Mouse (Mus musculus) forebrain, embryonic 12.5 days (tissue): ENCODE data around the gene Timm10b. TPM values are rescaled to one million over a fixed set of nuclear protein-coding genes. Genes with fewer than 3 reads are reported as not detected.

Experiments used
- ATAC-seq: fragments of 200-750 bp; cut with Nextera tagmentation; 2 replicates; pipeline ENCODE4 v1.8.0; 2017; ENCODE audit warnings: moderate TSS enrichment; ENCODE audit not compliant: low FRiP score
- H3K27ac ChIP-seq: fragments of 300-500 bp; sonication (generic); 2 replicates; pipeline ENCODE4 v1.5.1; 2016; ENCODE audit warnings: mild to moderate bottlenecking
- H3K27me3 ChIP-seq: fragments of 300-500 bp; sonication (generic); 2 replicates; pipeline ENCODE4 v1.6.1; 2016; ENCODE audit warnings: mild to moderate bottlenecking
- H3K36me3 ChIP-seq: fragments of 300-500 bp; sonication (generic); replicated peaks from 2 replicates; pipeline ENCODE4 v1.6.1; 2016; ENCODE audit warnings: mild to moderate bottlenecking
- H3K4me1 ChIP-seq: fragments of 300-500 bp; sonication (generic); 2 replicates; pipeline ENCODE4 v1.6.1; 2016
- H3K4me2 ChIP-seq: fragments of 300-500 bp; sonication (generic); 2 replicates; pipeline ENCODE4 v1.6.1; 2016; ENCODE audit warnings: mild to moderate bottlenecking, moderate library complexity
- H3K4me3 ChIP-seq: fragments of 300-500 bp; sonication (generic); replicated peaks from 2 replicates; pipeline ENCODE4 v1.5.1; 2016; ENCODE audit warnings: mild to moderate bottlenecking
- H3K9ac ChIP-seq: fragments of 300-500 bp; sonication (generic); 2 replicates; pipeline ENCODE4 v1.6.1; 2016; ENCODE audit warnings: mild to moderate bottlenecking
- H3K9me3 ChIP-seq: fragments of 300-500 bp; sonication (generic); 2 replicates; pipeline ENCODE4 v1.6.1; 2016
- WGBS: fragments of 180-500 bp; shearing (Covaris S2); methylation state at CpG from one replicate; pipeline ENCODE4 v1.1.7; 2016; 5-methylcytosine and 5-hydroxymethylcytosine counted together
- polyA plus RNA-seq: library from polyadenylated mRNA; unstranded; fragments of >200 nt; fragmentation: Nextera tagmentation; extraction: Ambion mirVana; gene quantifications from 2 replicates; pipeline ENCODE4 v1.2.1, GENCODE M21; 2016

Timm10b gene
- polyA plus RNA-seq, 1 experiment from 2014 or later = 142 TPM

- WGBS = 3% methylated on average over 17 of the region's 17 CpGs
These were observed 11.0 kb downstream of the Timm10b start, which contains the start of gene Dnhd1 for GRCm38 (mm10) chr7:105650639-105651435. Gene Dnhd1, plus strand, starts transcription at chr7:105650827.

DNA sequence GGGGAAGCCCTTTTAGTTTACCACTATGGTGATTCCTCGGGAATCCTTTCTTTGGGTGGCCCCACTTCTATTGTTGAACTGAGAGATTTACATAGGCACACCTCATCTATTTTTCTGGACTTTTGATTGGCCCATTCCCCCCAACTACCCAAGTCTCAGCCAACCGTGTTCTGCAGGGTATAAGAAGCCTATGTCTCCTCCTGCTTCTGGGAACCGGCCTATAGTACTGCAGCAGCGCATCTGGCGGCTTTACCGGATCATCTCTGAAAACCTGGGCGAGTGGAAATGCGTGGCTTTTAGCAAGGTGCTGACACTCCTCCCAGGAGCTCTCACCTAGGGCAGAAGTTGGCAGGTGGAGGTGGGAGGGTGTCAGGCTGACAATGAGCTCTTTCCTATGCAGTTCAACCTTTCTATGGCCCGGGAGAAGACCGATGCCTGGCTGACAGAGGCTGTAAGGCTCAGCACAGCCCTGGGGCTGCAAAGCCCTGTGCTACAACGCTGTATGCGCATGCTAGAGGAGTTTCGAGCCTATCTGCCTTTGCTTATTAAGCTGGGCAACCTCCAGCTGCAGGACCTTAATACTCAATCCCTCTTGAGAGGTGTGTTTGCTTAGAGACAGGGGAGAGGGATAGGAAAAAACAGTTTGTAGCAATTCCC is 45.8 kb downstream of the Timm10b start:
- H3K4me3 ChIP-seq = no peak overlapping the region
- ATAC-seq = no peak
- WGBS = 11% methylated on average over 13 of the region's 13 CpGs

More at GRCm38 (mm10) chr7:105650639-105651435, 11.0 kb downstream of the Timm10b start, which contains the start of gene Dnhd1:
- H3K4me2 ChIP-seq = peak within 1 kb of the TSS; percentile 62
- H3K4me1 ChIP-seq = peaks cover 11% of the 10 kb centered on the region
- H3K36me3 ChIP-seq = no peaks in the 10 kb centered on the region
- ATAC-seq = peak; percentile 91
- H3K27ac ChIP-seq = 0 out of 2 replicates have a peak within 1 kb of the TSS, but pooled peaks have one; percentile 50
- no peaks in the 10 kb centered on the region for H3K27me3 ChIP-seq
- H3K9ac ChIP-seq = peak within 1 kb of the TSS; percentile 48
- H3K9me3 ChIP-seq = no peaks in the 10 kb centered on the region
- peak within 1 kb of the TSS; percentile 38 for H3K4me3 ChIP-seq

DNA sequence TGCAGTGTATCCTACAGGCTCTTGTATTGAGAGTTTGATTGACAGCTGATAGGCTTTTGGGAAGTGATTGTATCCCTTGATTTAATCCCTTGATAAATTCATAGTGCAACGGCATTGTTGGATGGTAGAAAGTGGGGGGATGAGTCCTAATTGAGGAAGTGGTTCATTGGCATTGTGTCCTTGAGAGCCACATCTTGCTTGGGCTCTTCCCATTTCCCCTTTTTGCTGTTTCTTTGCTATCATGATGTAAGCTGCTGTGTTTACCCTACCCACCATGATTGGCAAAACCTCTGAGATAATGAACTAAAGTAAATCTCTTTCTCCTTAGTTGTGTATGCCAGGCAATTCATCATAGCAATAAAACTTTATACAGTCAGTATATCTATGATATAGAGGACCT is 51.0 kb downstream of the Timm10b start:
- 77% methylated on average over 1 of the region's 1 CpGs for WGBS
- Histone ChIP-seq H3K27ac (no peak overlapping the region), H3K9me3 (no peaks in the 10 kb centered on the region), H3K36me3 (no peaks in the 10 kb centered on the region), H3K4me1 (no peaks in the 10 kb centered on the region), H3K4me3 (no peak overlapping the region), H3K9ac (no peak overlapping the region), H3K4me2 (no peak overlapping the region), H3K27me3 (no peaks in the 10 kb centered on the region)
- ATAC-seq = no peak

More for the DNA sequence above, 45.8 kb downstream of the Timm10b start:
- H3K9ac ChIP-seq = no peak overlapping the region
- no peak overlapping the region for H3K27ac ChIP-seq
- no peaks in the 10 kb centered on the region for H3K36me3 ChIP-seq
- no peaks in the 10 kb centered on the region for H3K4me1 ChIP-seq
- no peaks in the 10 kb centered on the region; the same call in 1 of the 2 replicates for H3K27me3 ChIP-seq
- H3K4me2 ChIP-seq = peak overlapping the region; percentile 22; the same call in 1 of the 2 replicates
- no peaks in the 10 kb centered on the region for H3K9me3 ChIP-seq

Other genes with a start within 250 kb of the Timm10b start
- 48.2 and 49.7 TPM in 2 replicates for gene Fam160a2, start 240.0 kb upstream of the Timm10b start, polyA plus RNA-seq
- gene Cnga4, start 235.5 kb upstream of the Timm10b start, polyA plus RNA-seq = 0.10 and 0.19 TPM in 2 replicates
- 0.38 and 0.70 TPM in 2 replicates for gene Cckbr, start 214.3 kb upstream of the Timm10b start, polyA plus RNA-seq
- gene Cavin3, start 157.8 kb upstream of the Timm10b start, polyA plus RNA-seq = 20.2 and 24.7 TPM in 2 replicates
- 42.5 and 43.6 TPM in 2 replicates for gene Smpd1, start 85.7 kb upstream of the Timm10b start, polyA plus RNA-seq
- 149 and 160 TPM in 2 replicates for gene Apbb1, start 58.4 kb upstream of the Timm10b start, polyA plus RNA-seq
- gene Hpx, start 39.9 kb upstream of the Timm10b start, polyA plus RNA-seq = 0.17 and 0.29 TPM in 2 replicates
- gene Trim3, start 6.5 kb upstream of the Timm10b start, polyA plus RNA-seq = 50.6 and 51.2 TPM in 2 replicates
- 72.2 and 73.8 TPM in 2 replicates for gene Arfip2, start 360 bp downstream of the Timm10b start, polyA plus RNA-seq
- gene Gm45799, start 496 bp downstream of the Timm10b start, polyA plus RNA-seq = 2.5 and 15.7 TPM in 2 replicates
- gene Dnhd1, start 10.8 kb downstream of the Timm10b start, polyA plus RNA-seq = 0.85 and 0.96 TPM in 2 replicates
- 184 and 187 TPM in 2 replicates for gene Ilk, start 96.5 kb downstream of the Timm10b start, polyA plus RNA-seq
- gene Rrp8, start 97.3 kb downstream of the Timm10b start, polyA plus RNA-seq = 39.5 and 41.5 TPM in 2 replicates
- 145 and 170 TPM in 2 replicates for gene Taf10, start 104.3 kb downstream of the Timm10b start, polyA plus RNA-seq
- gene Tpp1, start 112.2 kb downstream of the Timm10b start, polyA plus RNA-seq = 45.8 and 48.3 TPM in 2 replicates
- gene Dchs1, start 147.6 kb downstream of the Timm10b start, polyA plus RNA-seq = 22.9 and 25.0 TPM in 2 replicates
- 231 and 236 TPM in 2 replicates for gene Mrpl17, start 171.0 kb downstream of the Timm10b start, polyA plus RNA-seq